Mouse (Mus musculus): ENCODE data around the gene Tpi1.

The Tpi1 gene

DNA sequence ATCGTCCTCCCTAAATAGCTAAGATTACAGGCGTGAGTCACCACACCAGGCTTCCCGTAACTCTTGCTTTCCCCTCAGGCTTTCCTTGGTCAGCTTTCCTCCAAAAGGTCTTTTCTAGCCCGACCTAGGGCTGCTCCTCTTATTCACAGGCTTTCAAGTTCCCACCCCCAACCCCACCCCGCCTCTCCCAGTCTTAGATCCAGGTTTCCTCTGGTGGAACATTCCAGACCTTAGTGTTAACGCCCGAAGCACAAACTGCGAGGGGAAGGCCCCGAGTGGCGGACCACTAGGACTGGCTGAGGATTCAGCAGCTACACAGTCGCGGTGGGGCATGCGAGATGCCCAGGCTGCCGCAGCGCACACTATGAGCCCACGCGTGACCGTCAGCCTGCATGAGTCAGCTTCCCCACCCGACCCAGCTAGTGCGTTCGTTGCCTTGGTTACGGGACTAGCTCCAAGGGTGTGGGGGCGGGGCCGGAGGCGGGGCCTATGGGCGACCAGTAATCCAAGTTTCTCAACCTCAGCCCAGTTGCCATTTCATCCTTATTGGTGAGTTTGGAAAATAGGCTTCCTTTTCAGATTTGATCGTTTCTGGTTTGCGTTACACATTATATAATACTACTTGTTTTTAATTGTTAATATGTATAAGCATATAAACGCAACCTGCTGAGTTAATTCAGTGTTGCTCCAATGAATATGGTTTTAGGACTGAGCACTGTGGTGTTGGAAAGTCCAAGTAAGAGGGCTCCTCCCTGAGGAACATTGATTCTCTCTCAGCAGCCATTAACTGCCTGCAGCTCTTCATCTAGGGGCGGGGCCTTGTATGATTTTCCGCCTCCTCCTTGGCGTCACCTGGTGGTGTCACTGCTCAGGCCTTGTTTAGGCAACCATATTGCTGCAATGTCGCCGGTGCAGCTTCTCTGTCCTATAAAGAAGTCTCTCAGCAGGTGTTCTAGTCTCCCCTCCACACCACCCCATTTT lies 8.5 kb downstream of the Tpi1 start:
- TF ChIP-seq GATA4 (IDR thresholded peaks at IDR 0.05; ENCODE audit: insufficient replicate concordance, low read length): no peak

DNA sequence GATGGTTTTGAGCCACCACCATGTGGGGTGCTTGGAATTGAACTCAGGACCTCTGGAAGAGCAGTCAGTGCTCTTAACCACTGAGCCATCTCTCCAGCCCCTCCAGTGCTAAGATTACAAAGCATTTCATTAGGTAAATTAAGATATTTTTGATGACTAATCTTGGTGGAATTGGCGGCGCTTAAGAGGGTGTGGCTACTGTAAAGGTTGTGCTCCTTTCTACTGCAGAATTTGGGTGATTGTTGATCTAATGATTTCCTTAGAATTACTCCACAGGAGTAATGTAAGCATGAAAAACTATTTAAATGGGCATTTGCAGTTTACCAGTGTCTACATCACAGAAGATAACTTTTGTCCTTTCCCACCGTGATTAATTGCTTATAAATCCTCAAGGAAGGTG lies 9.8 kb downstream of the Tpi1 start:
- TF ChIP-seq GATA4 (IDR thresholded peaks at IDR 0.05; ENCODE audit: insufficient replicate concordance, low read length): no peak

DNA sequence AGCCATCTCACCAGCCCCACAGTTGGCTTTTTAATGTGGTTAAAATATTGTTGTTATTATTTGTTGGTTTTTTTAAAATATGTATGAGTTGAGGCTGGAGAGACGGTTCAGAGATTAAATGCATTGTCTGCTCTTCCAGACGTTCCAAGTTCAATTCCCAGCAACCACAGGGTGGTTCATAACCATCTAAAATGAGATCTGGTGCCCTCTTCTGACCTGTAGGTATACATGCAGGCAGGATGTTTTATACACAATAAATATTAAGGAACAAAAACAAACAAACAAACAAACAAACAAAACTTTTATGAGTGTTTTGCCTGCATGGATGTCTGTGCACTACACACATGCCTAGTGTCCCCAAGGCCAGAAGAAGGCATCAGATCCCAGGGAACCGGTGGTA lies 11.0 kb downstream of the Tpi1 start:
- no peak for TF ChIP-seq GATA4 (IDR thresholded peaks at IDR 0.05; ENCODE audit: insufficient replicate concordance, low read length)

DNA sequence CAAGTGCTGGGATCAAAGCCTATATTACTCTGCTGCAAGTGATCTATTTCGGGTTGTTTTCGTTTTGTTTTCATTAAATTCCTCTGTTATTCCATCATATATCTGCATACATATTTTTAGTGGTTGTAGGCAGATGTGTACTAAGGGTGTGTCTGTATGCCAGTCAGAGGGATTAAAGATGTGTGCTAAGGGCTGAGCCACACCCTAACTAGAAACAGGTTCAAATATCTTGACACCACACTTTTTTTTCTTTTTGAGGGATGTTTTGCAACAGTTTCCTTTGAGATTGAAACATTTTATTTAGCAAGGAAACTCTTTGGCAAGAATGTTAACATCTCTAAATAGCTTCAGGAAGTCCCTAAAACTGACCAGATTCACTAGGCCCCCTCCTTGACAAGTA lies 17.9 kb downstream of the Tpi1 start:
- no peak for TF ChIP-seq GATA4 (IDR thresholded peaks at IDR 0.05; ENCODE audit: insufficient replicate concordance, low read length)

DNA sequence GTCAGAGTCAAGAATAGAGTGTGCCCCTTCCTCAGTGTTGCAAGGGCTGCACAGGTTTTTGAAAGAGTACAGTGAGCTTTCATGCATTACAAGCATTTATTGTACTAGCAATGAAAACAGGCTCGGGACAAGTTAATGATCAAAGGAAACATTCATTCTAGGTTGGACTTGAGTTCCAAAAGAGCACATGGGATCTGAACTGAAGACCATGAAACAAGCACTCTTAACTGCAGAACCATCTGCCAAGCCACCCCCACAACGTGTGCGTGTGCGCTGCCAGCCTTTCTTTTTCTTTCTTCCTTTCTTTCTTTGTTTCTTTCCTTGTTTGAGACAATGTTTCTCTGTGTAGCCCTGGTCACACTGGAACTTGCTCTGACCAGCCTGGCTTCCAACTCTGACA lies 18.3 kb downstream of the Tpi1 start:
- TF ChIP-seq GATA4 (IDR thresholded peaks at IDR 0.05; ENCODE audit: insufficient replicate concordance, low read length): no peak

DNA sequence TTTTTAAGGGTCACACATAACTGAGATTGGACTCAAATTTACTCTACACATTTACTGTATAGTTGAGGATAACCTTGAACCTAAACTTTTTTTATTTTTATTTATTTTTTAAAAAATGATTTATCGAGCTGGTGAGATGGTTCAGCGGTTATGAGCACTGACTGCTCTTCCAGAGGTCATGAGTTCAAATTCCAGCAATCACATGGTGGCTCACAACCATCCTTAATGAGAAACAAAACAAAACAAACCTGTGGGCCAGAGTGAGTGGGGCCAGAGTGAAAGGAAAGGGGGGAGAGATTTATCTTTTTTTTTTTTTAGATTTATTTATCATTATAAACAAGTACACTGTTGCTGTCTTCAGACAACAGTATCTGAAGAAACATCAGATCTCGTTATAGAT lies 22.2 kb downstream of the Tpi1 start:
- no peak for TF ChIP-seq GATA4 (IDR thresholded peaks at IDR 0.05; ENCODE audit: insufficient replicate concordance, low read length)

DNA sequence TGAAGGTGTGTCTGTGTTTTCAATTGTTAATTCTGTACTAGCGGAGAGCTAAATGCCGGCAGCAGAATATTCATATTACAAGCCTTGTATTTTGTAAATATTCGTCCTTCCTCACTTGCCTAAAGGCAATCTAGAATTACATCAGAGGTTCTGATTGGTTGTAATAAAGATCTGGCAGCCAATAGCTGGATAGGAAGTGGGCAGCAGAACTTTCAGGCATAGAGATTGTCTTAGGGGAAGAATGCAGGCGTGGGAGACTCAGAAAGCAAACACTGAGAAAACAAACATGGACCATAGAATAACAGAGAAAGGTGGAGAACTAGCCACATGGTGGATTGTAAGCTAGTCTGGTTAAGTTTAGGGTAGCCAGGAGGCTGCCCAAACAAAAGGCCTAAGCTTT lies 24.0 kb downstream of the Tpi1 start:
- no peak for TF ChIP-seq GATA4 (IDR thresholded peaks at IDR 0.05; ENCODE audit: insufficient replicate concordance, low read length)

DNA sequence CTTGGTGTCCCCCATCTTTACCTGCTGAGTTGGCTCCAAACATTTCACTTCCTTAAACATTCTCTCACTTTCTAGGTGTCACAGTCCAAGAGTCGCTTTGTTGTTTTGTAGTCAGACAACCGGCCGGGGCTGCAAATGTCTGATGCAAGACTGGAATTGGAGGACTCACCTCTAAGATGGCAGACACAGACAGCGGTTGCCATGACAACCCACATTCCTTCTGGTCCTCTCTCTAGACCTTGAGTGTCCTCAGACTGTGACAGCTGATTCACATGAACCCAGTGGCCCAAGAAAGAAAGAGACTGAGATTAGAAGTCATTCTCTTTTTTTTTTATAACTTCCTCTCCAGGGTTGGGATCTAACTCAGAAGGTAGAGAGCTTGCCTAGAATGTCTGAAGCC lies 24.6 kb downstream of the Tpi1 start:
- no peak for TF ChIP-seq GATA4 (IDR thresholded peaks at IDR 0.05; ENCODE audit: insufficient replicate concordance, low read length)

DNA sequence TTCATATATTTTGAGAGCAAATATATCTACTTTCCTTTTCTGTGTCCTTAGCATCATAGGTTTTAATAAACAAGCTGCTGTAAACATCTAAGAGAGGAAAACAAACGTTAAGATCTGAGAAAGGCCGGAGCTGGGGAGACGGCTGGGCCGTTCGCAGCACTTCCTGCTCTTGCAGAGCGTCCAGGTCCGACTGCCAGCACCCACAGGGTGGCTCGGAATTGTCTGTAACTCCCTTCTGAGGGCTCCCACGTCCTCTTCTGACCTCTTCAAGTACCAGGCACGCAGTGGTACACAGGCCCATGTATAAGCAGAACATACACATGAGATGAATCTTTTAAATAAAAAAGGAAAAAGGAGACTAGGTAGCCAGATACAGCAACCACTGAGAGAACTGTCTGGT lies 26.4 kb downstream of the Tpi1 start:
- TF ChIP-seq GATA4 (IDR thresholded peaks at IDR 0.05; ENCODE audit: insufficient replicate concordance, low read length): no peak

DNA sequence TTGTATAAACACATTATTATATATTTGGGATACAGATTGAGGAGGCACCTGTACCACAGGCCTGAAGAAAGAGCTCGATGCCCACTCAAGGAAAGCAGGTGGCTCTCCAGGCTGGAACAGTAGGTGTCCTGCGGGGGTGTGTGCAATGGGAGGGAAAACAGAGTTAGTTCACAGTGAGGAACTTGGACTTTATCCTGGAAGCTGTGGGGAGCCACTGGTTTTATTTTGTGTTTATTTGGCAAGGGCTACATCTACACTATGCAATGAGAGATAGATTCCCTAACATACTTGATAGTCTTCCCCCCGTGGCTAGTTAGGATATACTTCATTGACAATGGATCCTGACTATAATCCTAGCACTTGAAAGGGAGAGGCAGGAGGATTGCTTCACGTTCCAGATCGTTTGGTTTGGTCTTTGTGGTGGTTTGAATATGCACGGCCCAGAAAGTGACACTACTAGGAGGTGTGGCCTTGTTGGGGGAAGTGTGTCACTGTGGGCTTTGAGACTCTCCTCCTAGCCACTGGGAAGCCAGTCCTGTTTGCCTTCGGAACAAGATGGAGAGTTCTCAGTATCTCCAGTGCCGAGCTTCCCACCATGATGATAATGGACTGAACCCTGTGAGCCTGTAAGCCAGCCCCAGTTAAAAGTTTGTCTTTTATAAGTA lies 27.2 kb downstream of the Tpi1 start:
- TF ChIP-seq GATA4 (IDR thresholded peaks at IDR 0.05; ENCODE audit: insufficient replicate concordance, low read length): no peak

DNA sequence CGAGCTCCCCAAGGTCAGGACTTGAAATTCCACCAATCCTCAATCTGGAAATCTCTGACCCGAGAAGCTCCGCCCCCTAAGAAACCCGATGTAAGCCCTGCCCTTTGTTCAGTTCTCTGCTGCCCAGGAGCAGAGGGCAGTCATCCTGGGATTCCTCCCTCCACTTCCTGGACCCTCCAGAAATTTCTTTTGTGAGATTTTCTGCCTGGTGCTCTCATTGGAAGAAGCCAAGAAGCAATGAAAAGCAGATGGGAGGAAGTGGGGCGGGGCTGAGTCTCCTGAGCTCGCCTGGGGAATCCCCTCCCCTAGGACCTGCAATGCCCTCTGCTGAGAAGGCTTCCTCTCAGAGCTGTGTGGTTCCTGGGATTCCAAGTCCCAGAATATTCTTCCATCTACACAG lies 31.7 kb downstream of the Tpi1 start:
- TF ChIP-seq GATA4 (IDR thresholded peaks at IDR 0.05; ENCODE audit: insufficient replicate concordance, low read length): no peak

DNA sequence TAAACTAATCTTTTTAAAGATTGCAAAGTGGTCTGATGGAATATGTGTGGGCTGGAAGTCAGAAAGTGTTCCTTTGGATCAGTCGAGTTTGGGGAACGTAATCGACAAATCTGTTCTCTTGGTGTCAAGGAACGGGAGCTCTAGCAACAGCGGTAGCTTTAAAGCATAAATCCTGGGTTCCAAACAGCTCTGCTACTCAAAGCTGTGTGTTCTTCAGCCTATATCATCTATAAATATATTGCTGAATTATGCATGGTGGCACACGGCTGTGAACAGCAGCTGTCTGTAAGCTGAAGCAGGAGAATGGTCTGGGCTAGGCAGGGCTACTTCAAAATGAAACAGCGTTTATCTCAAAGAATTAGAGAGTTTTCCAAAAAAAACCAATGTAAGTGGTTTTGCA lies 33.2 kb downstream of the Tpi1 start:
- TF ChIP-seq GATA4 (IDR thresholded peaks at IDR 0.05; ENCODE audit: insufficient replicate concordance, low read length): no peak

DNA sequence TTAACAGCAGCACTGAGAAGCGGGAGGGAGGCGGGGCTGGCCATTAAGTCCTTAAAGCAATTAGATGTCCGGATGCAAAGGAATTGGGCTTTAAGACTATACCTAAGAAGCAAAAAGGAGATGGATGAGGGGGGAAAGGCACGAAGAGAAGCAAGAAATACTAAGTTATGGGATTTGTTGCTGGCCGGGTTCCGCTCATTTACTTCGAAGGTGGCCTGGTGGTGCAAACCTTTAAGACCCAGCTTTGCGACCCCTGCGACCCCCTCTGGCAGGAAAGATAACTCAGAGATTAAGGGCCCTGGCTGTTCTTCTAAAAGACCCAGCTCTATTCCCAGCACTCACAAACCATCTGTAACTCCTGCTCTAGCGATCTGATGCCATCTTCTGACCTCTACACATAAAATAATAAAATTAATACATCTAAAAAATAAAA lies 34.1 kb downstream of the Tpi1 start:
- TF ChIP-seq GATA4 (IDR thresholded peaks at IDR 0.05; ENCODE audit: insufficient replicate concordance, low read length): no peak

DNA sequence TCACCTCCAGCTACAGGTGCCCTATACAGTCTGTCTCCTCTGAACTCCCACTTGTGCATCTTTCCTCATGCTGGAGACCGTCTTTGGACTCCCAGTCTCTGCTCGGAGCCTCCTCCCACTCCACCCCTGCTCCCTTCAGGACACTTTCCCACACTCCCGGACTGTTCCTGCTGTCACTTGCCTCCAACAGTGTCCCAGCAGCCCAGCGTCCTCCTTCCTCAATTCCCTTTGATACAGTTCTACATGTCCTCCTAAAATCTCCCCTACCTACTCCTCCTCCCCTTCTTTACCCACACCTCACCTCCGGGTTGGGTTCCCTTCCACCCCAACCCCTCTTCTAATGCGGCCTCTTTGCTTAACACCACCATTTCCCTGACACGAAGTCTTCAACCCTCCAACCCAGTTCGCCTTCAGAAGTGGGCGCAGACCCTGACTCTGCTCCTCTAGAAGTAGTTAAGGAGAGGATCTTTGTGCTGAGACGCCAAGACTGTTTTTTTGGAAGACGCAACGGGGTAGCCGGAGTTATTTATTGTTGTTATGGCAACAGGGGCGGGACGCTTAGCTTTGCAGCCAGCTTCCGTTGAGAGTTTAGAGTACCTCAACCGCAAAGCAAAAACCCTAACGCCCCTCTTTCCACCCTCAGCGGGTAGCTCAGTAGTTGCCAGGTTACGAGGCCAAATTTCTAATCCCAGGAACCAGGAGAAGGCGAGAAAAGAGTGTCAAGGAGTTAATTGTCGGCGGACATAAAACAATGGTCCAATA lies 34.7 kb downstream of the Tpi1 start, which contains the start of gene Lrrc23:
Gene Lrrc23 (minus strand): TSS at position 506 of the 762 bp plus-strand sequence.
- no peak for TF ChIP-seq GATA4 (IDR thresholded peaks at IDR 0.05; ENCODE audit: insufficient replicate concordance, low read length)

DNA sequence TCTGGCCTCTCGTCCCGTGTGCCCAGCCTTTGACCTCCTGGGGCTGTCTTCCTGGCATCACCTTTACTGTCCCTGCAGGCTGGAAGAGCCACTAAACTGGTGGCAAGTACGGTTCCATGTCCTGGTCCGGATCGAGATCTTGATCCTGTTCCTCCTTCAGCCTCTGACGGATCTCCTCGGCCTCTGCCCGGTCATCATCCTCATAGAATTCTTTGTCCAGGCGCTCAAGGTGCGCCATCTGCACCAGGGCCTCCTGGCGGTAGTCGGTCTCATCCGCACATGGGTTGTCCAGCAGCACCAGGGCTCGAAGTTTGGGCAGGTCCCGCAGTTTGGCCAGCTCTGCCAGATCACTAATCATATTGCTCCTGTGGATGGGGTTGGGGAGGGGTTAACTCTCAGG lies 43.6 kb downstream of the Tpi1 start:
- TF ChIP-seq GATA4 (IDR thresholded peaks at IDR 0.05; ENCODE audit: insufficient replicate concordance, low read length): no peak
